Mouse (Mus musculus): ENCODE measurements around the gene Tns4. TPM values are rescaled to one million over a fixed set of nuclear protein-coding genes. Genes with fewer than 3 reads are reported as not detected.
A peak's percentile ranks its signal among the peaks of the same experiment; 100 is the strongest.

Tns4 gene
- total RNA-seq, 2 experiments from 2014 or later: 0.18 to 0.20 TPM

- intact Hi-C loops (cut with DNase I): loop anchor here (2.0 to 5.0 kb wide), 2 partner anchors 53 to 202 kb away; no protein-coding TSS in a partner anchor
- DNase-seq (ENCODE audit: low spot score): peak; percentile 49
Observed at GRCm38 (mm10) chr11:99120524-99121217, 31.6 kb upstream of the Tns4 start.

DNA sequence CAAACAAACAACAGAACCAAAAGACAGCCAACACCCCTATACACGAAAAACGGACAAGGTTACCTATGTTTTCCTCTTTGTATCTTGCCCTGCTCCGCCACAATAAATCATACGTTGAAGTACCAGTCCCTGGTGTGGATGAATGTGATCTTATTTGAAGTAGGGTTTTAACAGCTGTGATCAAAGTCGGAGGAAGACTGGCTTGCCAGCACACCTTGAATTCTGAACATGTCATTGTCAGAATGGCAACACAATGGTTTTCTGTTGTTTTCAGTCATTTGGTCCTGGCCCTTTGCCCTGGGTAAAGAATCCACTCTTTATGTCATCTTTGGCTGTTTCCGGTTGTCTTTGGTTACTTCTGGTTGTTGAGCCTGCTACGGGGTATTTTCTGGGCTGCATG, 29.9 kb upstream of the Tns4 start:
- no peak for DNase-seq (ENCODE audit: low spot score)
- intact Hi-C loops (cut with DNase I): no loop called here

- intact Hi-C loops (cut with DNase I): no loop called here
- DNase-seq (ENCODE audit: low spot score): no peak
Observed at GRCm38 (mm10) chr11:99118420-99118819, 29.3 kb upstream of the Tns4 start.

- intact Hi-C loops (cut with DNase I): no loop called here
- DNase-seq (ENCODE audit: low spot score): no peak
Observed at GRCm38 (mm10) chr11:99117907-99118306, 28.8 kb upstream of the Tns4 start.

DNA sequence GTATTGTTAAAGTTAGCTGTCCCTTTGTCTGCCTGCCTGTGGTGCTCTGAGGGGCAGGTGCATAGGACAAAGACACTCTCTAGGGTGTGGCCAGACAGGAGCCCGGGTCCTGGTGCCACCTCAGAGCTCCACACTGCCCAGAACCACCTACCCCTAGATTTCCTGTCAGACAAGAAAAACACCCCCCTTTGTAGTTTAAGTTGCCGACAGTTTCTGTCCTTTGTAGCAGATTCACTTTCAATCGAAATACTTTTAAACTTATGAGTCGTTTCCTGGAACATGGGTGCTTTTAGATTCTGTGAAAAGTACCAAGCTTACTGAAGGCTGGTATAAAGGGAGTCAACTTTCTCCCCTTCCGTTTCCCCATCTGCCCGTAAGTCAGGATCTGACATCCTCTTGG, 26.8 kb upstream of the Tns4 start:
- DNase-seq (ENCODE audit: low spot score): no peak
- intact Hi-C loops (cut with DNase I): no loop called here

GRCm38 (mm10) chr11:99113111-99113510, 24.0 kb upstream of the Tns4 start:
- no peak for DNase-seq (ENCODE audit: low spot score)
- intact Hi-C loops (cut with DNase I): no loop called here

- no peak for DNase-seq (ENCODE audit: low spot score)
- intact Hi-C loops (cut with DNase I): no loop called here
Observed at GRCm38 (mm10) chr11:99112700-99113099, 23.6 kb upstream of the Tns4 start.

DNA sequence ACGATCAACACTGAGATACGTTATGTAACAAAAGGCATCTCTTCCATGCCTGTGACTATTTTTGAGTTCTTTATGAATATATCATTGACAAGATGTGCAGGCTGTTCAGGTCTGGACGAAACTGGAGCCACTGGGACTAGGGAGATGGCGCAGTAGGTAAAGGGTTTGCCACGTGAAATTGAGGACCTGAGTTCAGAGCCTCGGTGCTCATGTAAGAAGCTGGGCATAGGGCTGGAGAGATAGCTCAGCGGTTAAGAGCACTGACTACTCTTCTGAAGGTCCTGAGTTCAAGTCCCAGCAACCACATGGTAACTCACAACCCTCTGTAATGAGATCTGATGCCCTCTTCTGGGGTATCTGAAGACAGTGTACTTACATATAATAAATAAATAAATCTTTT, 22.5 kb upstream of the Tns4 start:
- intact Hi-C loops (cut with DNase I): no loop called here

GRCm38 (mm10) chr11:99111155-99111554, 22.0 kb upstream of the Tns4 start:
- DNase-seq (ENCODE audit: low spot score): no peak
- intact Hi-C loops (cut with DNase I): no loop called here

More for the DNA sequence above, 22.5 kb upstream of the Tns4 start:
- no peak for DNase-seq (ENCODE audit: low spot score)

DNA sequence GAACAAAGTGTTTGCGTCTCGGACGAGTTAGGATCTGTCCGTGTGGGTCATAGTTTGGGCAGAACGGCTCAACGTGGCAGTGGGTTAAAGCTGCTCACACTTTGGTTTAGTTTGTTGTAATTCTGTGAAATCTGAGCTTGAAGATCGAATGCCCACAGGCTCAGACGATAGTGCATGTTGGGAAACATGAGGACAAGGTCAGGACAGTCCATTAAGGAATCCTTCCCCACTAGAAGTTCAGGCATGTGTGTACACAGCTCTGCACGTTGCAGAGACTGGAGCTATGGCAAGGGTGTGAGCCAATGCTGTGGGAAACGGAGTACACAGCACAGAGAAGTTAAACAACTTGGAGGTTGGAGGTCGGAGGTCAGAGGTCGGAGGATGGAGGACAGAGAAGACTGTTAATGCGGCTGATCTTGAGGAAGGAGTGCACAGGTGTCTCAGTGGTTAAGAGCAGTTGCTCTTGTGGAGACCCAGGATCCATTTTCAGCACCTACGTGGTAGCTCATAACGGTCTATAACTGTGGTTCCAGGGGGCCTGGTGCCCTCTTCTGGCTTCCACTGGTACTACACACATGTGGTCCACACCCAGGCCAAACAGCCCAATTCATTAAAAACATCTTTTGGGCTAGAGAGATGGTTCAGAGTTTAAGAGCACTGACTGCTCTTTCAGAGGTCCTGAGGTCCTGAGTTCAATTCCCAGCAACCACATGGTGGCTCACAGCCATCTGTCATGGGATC, 21.4 kb upstream of the Tns4 start:
- no peak for DNase-seq (ENCODE audit: low spot score)
- intact Hi-C loops (cut with DNase I): no loop called here

DNA sequence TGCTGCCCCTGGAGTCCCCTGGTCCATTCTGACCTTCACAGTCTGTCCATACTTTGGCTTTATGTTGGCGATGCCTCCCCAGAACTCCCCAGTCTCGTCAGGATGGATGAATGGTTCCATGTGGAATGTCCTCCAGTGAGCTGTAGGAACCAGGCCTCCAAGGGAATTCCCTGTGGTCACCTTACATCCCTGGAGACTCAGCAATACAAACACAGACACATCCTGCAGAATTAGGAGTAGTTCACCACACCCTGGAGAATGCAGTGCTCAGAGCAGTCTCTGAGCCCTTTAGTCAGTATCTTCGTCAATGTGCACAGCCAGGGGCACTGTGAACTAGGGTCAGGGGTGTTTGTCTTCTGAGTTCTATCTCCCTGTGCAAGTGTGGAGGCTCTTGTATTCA, 19.2 kb upstream of the Tns4 start:
- intact Hi-C loops (cut with DNase I): no loop called here
- no peak for DNase-seq (ENCODE audit: low spot score)

DNA sequence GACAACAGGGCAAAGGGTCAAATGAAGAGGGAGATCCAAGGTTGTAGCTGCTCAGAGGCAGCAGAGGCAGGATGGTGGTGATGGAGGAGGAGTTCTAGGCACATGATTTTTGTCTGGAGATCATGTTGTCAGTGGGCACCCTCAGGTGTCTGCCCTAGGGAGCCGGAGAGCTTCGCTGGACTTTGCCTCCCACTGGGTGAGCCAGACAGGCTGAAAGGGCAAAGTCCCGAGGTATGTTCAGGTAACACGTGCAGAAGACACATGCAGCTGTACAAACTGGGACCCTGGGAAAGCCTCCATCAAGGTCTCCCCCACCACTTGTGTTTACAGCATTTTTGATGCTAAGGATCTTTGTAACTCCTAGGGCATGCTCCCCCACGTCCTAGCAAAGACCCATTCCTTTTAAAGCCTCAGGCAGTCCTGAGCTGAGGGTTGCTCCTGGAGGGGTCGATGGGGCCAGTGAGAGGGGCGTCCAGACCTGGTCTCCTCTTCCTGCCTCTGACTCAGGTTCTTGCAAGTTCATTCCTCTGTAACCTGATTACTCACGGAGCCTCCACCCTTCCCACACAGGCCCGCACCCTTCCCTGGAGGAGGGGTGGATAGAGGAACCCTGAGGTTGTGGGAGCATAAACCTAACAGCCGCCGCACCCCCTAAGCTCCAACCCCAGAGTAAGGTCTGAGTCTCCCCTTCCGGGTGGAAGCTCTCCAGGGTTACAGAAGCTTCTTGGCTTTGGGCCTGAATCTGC, 17.0 kb upstream of the Tns4 start:
- intact Hi-C loops (cut with DNase I): no loop called here

GRCm38 (mm10) chr11:99104609-99105410, 15.7 kb upstream of the Tns4 start:
- intact Hi-C loops (cut with DNase I): no loop called here

More for the DNA sequence above, 17.0 kb upstream of the Tns4 start:
- DNase-seq (ENCODE audit: low spot score): no peak

DNA sequence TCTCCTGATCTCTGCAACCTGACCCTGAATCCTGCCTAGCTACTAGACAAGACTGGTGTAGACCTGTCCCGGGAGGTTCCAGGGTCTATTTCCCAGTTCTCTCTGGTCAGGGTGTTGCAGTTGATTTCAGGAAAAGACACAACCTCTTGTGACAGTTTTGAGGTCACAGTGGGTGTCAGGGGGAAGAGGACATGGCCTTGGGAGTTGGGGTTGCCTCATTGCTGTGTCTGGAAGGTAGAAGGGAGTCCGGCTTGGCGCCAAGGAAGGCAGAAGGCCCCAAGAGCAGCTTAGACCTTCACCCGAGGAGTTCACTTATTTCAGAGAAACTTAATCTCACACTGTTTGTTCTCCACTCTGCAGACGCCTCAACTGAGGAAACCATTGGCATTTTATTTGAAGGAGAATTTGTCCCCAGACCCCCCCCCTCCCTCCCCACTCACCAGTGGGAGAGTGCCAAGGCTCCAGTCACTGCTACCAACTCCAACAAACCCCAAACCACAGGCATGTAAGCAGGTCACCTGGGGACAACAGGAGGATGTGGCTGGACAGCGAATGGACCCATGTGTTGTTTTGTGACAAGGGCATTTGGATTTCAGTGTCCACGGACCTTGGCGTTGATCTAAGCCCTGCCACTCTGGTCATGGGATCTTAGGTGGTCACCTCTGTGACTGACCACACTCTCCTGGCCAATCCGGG, 13.6 kb upstream of the Tns4 start:
- DNase-seq (ENCODE audit: low spot score): no peak
- intact Hi-C loops (cut with DNase I): no loop called here

More at GRCm38 (mm10) chr11:99104609-99105410, 15.7 kb upstream of the Tns4 start:
- no peak for DNase-seq (ENCODE audit: low spot score)

- intact Hi-C loops (cut with DNase I): no loop called here
- no peak for DNase-seq (ENCODE audit: low spot score)
Observed at GRCm38 (mm10) chr11:99101693-99102092, 12.6 kb upstream of the Tns4 start.

GRCm38 (mm10) chr11:99100215-99100614, 11.1 kb upstream of the Tns4 start:
- intact Hi-C loops (cut with DNase I): no loop called here

GRCm38 (mm10) chr11:99099516-99099915, 10.4 kb upstream of the Tns4 start:
- no peak for DNase-seq (ENCODE audit: low spot score)
- intact Hi-C loops (cut with DNase I): no loop called here

More at GRCm38 (mm10) chr11:99100215-99100614, 11.1 kb upstream of the Tns4 start:
- DNase-seq (ENCODE audit: low spot score): no peak

DNA sequence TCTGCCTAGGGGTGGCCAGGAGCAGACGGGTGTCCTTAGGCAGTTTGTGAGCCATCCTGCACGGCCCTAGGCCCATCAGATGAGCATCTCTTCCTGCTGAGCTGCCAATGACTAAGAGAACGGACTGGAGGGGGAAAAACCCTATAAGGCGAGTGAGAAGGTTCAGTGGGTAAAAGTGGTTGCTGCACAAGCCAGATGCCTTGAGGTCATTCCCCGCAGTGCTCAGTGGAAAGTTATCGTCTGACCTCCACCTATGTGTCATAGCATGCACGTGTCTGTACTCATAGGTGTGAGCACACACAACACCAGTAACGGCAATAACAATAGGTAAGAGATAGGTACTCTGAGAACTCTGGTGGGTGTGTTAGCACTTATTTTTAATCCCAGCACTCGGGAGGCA, 9.8 kb upstream of the Tns4 start:
- intact Hi-C loops (cut with DNase I): no loop called here
- DNase-seq (ENCODE audit: low spot score): no peak

- no peak for DNase-seq (ENCODE audit: low spot score)
- intact Hi-C loops (cut with DNase I): no loop called here
Observed at GRCm38 (mm10) chr11:99096996-99097774, 8.1 kb upstream of the Tns4 start.

Measured in heart, postnatal 25 days (tissue).